Mouse (Mus musculus) right cerebral cortex, postnatal 14 days (tissue): ENCODE data around the gene Pitpnb.

Experiments
- DNase-seq: peaks from one replicate; pipeline ENCODE4 v3.0.0; 2022

Gene Pitpnb

GRCm38 (mm10) chr5:111356811-111357617 lies 26.5 kb downstream of the Pitpnb start:
- DNase-seq: no peak

DNA sequence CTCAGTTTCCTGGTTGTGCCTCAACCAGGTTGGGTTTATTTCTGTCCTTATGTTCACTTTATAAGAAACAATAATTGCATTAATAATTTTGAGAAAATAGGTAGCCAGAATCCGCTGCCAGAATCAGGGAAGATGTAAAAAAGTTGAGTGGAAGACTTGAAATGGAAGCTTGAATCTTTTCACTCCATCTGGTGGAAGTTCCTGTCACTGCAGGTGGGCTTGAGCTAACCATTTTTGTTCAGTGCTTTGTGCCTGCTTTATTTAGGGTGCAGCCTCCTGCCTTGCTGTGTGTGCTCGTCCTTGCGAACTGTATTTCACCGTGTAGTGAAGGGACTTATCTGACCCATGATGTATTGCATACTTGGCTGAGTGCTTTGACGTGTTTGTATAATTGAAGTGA lies 30.0 kb downstream of the Pitpnb start:
- no peak for DNase-seq

DNA sequence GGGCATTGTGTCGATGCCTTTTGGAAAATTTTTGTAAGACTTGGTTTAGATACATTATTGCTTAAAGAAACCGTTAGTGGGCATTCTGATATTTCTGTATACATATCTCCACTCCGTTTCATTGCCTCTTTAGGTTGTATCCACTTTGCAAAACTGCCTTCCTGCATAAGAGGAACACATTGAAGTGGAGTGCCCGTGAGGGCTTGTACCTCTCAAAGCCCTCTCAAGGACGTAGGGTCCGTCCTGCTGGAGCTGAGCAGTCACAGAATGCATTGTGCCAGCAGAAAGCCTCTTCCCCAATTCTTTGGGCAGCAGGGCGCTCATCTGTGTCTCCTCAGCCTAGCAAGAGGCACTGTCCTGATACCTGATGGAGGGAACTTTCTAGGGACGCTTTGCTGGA lies 30.5 kb downstream of the Pitpnb start:
- DNase-seq: no peak

DNA sequence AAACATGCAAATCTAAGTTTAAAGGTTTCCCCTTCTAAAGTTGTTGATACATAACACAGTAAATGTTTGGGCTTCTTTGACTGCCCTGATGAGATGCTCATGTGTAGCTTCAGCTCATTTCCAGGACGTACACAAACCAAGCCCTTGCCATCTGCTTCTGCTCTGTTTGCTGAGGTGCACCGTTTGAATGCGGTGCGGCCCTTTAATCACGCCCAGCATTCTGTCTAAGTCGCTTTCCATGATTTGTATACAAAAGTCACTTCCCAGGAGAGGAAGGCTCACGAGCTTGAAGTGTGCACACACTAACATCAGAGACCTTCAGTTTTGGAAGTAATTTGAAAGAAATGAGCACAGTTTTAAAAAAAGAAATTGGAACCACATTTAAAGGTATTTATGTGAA lies 31.3 kb downstream of the Pitpnb start:
- DNase-seq: no peak

DNA sequence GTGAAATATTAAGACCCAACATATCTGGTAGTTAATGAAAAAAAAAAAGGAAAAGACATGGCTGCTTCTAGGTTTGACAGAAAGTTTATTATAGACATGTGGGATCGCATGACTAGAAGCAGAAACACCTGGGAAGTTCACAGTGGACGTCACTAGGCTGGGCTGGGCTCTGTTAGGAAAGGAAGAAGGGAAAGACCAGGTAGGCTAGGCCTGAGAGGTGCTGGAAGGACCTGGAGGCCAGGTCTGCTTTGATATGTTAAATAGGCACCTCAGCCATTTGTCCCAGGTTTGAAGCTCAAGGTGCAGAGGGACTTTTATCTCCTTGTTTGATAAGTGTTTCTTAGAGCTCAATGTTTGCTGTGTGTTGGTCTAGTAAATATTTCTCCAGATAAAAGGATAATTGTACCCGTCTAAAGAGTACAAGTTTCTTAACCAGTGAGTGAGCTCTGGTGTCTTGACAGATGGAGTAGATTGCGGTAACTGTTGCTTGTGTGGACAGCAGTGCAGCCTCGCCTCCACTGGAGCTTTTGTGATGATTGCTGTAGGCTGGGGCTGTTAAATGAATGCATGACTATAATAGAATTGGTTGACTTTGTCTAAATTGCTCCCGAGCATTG lies 33.0 kb downstream of the Pitpnb start:
- no peak for DNase-seq

- peak; percentile 33 for DNase-seq
These were observed 34.0 kb downstream of the Pitpnb start for GRCm38 (mm10) chr5:111364533-111364932.

GRCm38 (mm10) chr5:111366140-111366539 lies 35.6 kb downstream of the Pitpnb start:
- no peak for DNase-seq

DNA sequence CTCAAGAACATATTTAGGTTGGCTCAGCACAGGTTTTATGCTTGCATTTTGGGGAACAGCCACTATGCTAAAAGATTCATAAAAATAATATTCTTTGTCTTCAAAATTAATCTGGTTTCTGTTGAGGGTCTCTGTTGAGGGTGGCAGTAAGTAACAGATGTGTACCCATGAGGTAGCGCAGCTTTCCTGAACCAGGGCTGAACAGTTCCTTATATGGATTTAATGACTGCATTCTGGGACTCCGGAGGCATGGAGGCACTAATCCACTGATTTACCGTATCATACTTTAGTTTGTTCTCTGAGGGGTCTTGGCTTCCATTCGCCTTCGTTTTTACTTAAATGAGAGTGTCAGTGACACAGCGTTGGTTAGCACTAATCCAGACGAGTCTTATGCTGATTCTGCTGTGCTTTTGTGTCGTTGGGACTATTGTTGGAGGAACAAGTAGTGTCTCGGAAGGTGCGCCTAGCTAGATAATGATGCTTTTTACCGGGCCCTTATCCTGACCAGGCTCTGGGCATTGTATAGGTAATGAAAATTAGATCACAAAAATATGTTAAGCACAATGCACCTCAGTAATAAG lies 37.5 kb downstream of the Pitpnb start:
- no peak for DNase-seq

DNA sequence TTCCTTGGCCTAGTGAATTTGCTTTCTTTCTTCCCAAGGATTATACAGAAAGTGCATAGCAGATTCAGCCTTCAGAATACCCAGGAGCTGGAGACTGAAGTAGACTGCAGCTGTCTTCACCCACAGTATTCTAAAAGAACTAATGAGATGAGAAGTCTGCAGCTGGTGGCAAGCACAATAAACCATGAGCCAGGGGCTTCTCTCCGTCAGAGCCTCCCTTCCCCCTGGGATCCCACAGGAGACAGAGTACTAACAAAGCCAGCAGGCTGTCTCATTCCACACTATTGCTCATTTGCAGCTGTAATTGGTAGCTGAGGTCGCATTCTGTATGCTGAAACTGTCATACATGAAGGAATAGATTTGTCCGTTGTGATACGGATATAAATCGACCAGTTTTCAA lies 38.0 kb downstream of the Pitpnb start:
- DNase-seq: no peak

DNA sequence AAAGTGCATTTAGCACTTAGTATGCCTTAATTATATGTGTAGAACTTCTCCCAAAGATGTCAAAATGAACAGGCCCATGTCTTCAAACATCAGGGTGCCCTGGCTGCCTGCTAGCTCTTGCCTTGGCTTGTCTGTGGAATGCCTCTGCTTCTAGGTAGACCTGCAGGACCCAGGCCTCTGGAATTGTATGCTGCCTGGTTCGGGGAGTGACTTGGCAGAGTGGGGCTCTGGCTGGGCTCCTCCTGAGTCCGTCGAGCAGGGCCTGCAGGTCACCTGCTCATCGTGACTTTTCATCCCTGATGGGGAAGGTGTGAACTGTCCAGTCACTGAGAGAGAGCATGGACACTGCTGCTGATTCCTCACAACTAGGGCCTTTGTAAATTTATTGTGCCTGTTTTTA lies 45.1 kb downstream of the Pitpnb start:
- no peak for DNase-seq

DNA sequence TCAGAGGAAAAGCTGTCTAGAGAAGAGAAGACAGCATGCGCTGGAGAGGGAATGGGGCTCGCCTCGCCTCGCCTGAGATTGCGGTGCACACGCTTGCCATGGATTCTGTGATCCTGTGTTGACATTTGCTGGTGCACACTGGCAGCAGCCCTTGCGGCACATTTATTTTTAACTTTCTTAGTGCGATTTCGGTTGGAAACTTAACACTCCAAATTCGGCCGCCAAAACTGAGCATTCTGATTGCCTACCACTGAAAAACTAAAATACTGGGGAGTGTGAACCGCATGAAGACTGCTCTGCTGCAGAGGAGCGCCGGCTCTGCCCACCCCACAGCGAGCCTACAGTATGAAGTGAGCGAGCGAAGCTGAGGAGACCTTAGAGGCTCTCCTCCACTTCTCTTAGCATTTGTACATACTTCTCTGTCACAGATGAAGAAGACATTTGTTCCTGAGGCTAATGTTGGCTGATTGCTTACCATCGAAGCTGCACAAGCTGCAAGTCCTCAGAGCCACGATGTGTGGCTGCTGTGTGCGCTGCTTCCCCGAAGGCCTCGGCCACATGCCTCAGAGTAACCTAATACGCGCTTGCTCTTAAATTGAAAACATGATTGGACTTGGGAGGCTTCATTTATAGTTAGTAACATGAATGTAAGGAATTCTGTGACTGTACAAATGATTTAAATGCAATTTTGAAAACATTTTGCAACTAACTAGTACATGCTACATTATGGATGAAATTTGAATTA lies 45.9 kb downstream of the Pitpnb start:
- no peak for DNase-seq

- DNase-seq: no peak
These were observed 47.8 kb downstream of the Pitpnb start for GRCm38 (mm10) chr5:111378126-111378993.

DNA sequence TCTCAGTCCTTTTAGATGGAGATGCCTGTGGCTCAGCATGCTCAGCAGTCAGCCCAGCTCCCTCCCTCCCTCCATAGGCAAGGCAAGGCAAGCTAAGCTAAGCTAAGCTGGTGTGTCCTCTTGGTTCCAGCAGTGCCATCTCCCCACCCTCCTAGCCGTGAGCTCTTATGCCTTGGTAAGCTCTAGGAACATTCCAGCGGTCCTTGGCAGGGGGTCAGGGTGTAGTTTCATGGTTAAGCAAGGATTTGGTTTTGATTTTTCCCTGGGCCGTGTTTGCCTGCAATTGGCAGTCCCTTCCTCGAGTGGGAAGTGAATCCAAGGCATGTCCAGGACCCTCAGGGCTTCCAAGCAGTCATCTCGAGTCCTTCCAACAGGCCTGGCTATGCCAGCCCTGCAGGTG lies 52.8 kb downstream of the Pitpnb start:
- no peak for DNase-seq

DNA sequence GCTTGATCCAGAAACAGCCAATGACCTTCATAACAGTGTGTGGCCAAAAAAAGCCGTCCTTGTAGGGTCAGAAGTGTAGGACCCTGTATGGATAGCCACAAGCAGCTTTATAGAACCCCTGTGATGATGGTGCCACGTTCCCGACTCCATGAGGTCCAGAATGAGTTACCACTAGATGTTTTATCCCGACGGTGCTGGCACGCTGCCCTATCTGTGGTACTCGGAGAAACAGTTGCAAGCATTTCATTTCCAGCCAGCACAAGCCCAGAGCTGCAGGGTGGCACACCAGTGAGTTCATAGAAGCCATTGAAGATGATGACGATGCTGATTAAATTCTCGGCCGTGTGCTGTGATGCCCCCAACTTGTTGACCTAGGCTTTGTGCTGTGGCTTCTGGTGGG lies 60.3 kb downstream of the Pitpnb start:
- peak; percentile 43 for DNase-seq

DNA sequence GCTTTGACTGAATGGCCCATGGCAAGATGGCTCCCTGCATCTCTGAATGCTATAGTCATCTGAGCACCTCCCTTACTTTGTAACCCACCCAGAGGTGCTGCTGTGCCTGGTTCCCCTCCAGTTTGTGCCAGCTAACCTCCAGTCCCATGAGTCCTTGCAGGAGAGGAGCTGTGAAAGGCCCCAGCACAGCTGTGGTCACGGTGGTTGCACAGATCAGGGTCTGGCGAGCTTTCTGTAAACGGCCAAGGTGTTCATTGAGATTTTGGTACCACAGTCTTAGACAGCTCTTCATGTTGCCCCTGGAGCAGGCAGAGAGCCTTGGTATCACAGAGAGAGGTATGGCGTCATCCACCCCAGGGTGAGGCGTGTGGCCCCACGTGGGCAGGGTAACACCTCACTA lies 60.9 kb downstream of the Pitpnb start:
- DNase-seq: no peak

- DNase-seq: peak; percentile 44
These were observed 63.0 kb downstream of the Pitpnb start for GRCm38 (mm10) chr5:111393346-111394197.

DNA sequence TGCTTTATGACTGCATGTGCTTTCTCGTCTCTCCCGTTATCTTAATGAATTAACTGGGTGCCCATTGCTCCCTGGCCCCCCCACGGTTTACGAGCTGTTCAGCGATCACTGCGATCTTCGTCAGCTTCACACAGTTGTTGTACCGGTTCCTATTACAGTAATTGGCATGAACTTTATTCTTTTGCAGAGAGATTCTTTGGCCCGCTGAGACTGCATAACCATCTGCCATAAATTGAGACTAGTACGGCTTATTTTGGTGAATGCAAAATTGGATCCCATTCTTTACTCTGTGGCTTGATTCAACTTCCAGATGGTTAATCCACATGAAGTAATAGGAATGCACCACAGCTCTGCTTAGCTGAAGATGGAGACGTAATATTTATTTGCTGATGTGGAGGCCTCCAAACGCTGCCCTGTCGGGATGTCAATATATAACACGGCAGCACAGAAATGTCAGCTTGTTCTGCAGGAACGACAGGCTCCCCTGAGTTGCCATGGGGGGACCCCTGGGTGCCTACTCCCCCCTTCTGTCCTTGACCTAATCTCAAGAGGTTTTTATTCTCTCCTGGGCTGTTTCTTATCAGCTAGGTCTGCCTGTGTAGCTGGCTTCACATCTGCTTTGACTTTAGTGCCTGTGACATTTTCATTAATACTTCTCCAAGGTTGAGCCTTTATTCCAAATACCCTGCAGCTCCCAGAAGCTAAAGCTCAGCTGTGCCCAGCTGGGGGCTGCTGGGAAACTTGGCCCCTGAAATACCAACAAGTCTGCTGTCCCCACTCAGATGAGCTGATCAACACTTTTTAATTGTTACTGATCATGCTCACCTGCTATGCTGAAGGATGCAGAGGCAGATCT lies 63.9 kb downstream of the Pitpnb start:
- no peak for DNase-seq

GRCm38 (mm10) chr5:111395771-111396170 lies 65.2 kb downstream of the Pitpnb start:
- DNase-seq: no peak

- DNase-seq: no peak
These were observed 65.6 kb downstream of the Pitpnb start for GRCm38 (mm10) chr5:111396199-111396598.

DNA sequence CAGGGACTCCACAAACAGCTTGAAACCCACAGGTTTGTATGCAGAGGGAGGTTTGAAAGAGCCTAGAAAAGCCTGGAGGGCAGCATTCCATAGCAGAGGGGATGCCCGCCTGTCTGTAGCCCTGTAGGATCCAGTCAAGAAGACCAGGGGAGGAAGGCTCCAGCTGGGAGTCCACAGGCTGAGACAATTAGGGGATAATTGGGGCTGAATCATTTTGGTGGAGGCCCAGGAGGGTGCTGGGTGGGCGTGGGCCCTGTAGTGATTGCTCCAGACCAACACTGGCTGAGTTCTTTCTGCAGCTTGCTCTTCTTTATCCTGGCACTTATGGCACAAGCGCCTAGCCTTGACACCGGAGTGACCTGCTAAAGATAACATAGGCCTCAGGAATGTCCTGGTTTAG lies 67.9 kb downstream of the Pitpnb start:
- DNase-seq: no peak

GRCm38 (mm10) chr5:111399271-111399670 lies 68.7 kb downstream of the Pitpnb start:
- DNase-seq: no peak
